Mouse (Mus musculus) embryonic stem cell, embryonic (primary cell): ENCODE data around the gene Ahdc1.

Source experiments
- CTCF ChIA-PET, 4 experiments: fragments of 300-600 bp in 2 of 4; fragments of 350-600 bp in 2 of 4; sonication (Branson Sonifier 250); formaldehyde crosslinking; loops; one replicate each; lab custom pipeline; 2022; ENCODE audit warnings: inconsistent platforms in 2 of 4; lab: Charles Lee
- POLR2A ChIA-PET, 4 experiments: fragments of 300-600 bp in 2 of 4; fragments of 350-600 bp in 2 of 4; sonication (Branson Sonifier 250); formaldehyde crosslinking; loops; one replicate each; lab custom pipeline; 2022; ENCODE audit warnings: antibody characterized with exemption in 4 of 4, inconsistent platforms in 1 of 4; lab: Charles Lee

Ahdc1 gene

DNA sequence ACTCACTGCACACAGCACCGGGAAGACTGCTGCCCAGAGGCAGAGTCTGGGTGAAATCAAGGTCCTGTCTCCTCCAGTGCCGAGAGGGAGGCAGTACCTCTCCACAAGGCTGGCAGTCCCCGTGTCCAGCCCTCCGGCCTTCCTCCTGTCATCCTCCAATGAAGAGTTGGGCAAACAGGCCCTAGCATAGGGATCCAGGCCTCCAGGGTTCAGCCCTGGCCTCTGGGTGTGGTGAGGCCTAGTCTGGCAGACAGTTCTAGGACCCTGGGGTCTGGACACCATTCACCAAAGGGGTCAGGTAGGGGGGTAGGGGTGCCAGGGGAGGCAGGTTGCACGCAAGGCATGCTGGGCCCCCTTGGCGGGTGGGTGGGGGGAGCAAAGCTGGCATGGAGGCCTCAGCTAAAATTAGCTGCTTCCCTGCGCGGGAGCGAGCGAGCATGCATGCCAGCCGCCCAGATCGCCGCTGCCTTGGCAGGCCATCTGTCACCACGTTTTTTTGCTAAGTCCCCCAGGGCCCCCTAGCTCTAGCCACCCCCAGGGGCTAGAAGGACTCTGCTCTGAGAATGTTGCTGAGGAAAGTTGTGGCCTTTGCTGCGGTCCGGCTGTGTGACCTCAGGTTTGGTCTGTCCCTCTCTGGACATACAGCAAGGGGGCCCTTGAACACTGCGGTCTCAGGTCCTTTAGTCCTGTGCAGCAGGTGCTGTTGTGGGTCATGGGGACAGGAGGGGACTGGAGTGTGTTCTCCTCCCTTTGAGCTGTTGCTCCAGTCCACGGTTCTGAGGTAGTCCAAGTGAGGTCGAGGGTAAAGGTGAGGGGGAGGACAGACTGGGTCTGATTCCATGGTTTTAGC lies 38.2 kb downstream of the Ahdc1 start:
- ChIA-PET POLR2A (interaction anchor here in 2 of 4 experiments (0.8 to 10.5 kb wide), 15 partner anchors 10 to 137 kb away, joined by 3 to 90 read pairs (median 4); no protein-coding TSS in a partner anchor), CTCF (interaction anchor here in 1 of 4 experiments (0.6 to 1.0 kb wide), 2 partner anchors 12 kb away, joined by 3 read pairs; no protein-coding TSS in a partner anchor)

DNA sequence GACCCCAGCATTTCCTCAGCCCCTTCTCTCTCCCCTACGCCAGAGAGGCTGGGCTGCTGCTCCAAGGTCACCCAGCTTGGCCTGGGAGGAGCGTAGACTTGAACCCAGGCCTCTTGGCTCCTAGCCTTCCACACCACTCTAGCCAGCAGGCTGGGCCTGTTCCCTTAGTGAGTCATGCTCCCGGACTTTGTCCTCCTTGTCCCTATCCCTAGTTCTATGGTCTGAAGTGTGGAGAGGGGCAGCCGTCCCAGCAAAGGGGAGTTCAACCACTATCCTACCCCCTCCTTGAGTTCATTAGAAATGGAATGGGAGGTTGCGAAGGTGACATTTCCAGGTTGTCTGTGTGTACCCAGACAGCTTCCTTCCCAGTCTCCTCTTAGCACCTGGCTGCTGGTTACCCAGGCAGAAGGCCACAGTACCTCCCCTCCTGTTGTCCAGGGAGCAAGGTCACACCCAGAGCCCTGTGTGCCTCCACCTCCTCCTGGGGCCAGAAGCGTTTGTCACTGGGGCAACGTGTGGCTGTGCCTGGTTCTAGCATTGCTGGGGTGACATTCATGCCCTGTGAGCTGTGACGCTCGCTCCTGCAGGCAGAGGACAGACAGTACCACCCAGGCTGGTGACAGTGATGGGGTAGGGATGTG lies 39.3 kb downstream of the Ahdc1 start:
- CTCF ChIA-PET = interaction anchor here in 1 of 4 experiments (1.0 kb wide), 1 partner anchor 11 kb away, joined by 3 read pairs; no protein-coding TSS in a partner anchor
- POLR2A ChIA-PET = interaction anchor here in 3 of 4 experiments (0.6 to 10.5 kb wide), 12 partner anchors 11 to 481 kb away, joined by 3 to 90 read pairs (median 4); no protein-coding TSS in a partner anchor

DNA sequence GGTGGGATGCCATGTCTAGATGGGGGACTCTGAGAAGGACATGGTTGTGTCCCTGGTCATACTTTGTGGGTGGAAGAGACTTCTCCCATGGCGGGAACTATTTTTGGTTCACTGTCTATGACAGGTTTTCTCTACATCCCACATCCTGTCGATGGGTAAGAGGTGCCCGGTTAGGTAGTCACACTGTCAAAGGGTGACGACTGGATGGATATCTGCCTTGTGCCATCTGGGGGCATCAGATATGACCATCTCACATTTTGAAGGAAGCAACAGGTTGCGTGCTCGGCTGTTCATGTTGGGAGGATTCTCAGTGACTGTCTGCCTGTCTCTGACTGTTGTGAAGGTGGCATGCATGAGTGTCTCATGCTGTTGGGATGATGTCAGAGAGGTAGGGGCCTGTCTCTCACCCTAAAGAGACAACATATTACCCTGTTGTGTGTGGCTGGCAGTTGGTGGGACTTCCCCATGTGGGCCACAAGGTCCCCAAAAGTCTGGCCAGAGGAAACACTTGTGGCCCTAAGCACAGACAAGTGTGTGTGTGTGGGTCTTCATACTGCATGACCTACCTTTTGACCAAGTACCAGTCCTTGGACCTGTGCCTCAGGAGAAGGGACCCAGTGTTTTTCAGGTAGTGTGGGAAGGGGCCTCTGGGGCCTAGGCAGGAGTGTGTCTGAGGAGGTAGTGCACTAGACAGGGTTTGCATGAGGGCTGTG lies 39.9 kb downstream of the Ahdc1 start:
- ChIA-PET POLR2A (interaction anchor here in 3 of 4 experiments (0.6 to 6.9 kb wide), 7 partner anchors 9 to 482 kb away, joined by 3 to 171 read pairs (median 4); no protein-coding TSS in a partner anchor), CTCF (interaction anchor here in 1 of 4 experiments (0.6 kb wide), 1 partner anchor 33 kb away, joined by 10 read pairs; no protein-coding TSS in a partner anchor)

DNA sequence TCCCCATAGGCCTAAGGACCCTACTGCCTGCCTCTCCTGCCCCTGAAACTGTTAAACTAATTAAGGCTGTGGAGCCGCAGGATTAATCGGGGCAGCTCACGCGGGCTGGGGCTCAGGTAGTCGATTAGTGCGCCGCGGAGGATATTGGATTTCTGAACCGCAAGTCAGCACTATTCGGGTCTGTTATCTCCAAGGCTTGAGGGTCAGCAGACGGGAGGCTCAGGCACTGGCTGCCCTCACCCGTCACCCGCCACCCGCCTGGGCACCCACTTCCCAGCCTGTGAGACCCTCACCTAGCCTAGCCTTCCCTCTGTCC lies 40.4 kb downstream of the Ahdc1 start:
- POLR2A ChIA-PET = interaction anchor here in 2 of 4 experiments (0.8 to 6.9 kb wide), 7 partner anchors 9 to 41 kb away, joined by 3 to 171 read pairs (median 4); partner anchors contain the start of gene Ahdc1 (in 1 of the 2)
- CTCF ChIA-PET = interaction anchor here in 1 of 4 experiments (0.6 kb wide), 1 partner anchor 33 kb away, joined by 10 read pairs; no protein-coding TSS in a partner anchor

DNA sequence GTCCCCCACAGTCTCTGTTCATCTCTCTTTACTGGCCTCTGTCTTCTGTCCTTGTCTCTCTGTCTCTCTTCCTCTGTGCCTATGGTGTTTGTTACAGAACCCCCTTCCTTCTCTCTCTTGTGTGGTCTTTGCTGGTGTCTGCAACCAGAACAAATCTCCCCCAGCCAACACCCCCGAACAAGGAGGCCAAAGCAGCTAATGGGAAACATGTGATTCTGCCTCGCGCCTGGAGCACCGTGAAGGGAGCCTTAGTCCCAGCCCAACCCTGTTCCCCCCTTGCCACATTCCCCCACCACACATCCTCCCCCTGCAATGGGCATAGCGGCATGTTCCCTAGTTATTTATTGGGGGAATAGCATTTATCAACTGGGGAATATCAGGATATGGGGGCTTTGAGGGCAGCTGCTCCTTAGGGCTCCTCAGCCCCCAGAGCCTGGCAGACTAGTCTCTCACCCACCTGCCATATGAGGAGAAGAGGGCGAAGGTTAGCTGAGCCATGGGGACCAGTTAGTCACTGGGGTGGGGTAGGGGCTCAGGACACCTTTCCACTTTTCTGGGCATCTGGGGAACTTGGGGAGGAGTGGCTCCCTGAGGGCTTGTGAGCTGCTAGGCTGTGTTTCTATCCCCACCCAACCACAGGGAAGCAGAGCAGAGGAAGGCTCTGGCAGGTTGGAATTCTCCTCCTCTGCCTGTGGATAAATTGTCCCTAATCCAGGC lies 41.1 kb downstream of the Ahdc1 start:
- CTCF ChIA-PET = interaction anchor here in 1 of 4 experiments (1.0 kb wide), 1 partner anchor 8 kb away, joined by 4 read pairs; no protein-coding TSS in a partner anchor
- POLR2A ChIA-PET = interaction anchor here in 2 of 4 experiments (0.8 to 6.9 kb wide), 13 partner anchors 10 to 42 kb away, joined by 3 to 171 read pairs (median 6); partner anchors contain the start of gene Ahdc1 (in 1 of the 2)

DNA sequence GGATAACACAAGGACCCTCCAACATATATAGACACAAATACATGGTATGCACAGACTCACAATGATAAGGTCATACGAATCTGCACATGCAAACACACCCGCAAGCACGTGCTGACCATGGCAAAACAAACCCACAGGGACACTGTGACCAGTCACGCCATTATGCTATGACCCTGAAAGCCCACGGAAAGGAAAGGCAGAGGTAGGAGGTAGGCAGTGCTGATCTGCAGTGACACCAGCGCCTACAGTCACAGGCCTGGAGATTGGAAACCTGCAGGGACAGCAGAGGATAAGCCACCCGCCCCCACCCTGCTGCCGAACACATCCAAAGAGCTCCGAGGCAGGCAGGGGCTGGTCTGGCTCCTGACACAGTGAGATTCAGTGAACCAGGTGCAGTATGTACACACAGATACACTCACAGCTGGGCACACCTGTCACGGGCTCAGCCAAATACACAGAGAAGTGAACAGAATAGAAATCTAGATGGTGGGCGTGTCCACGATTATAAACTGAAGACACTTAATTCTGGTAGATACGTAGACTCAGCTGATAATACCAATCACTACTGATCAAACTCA lies 42.0 kb downstream of the Ahdc1 start:
- ChIA-PET POLR2A (interaction anchor here in 3 of 4 experiments (0.6 to 17.4 kb wide), 20 partner anchors 8 to 328 kb away, joined by 3 to 205 read pairs (median 6); partner anchors contain the start of gene Ahdc1 (in 2 of the 3)), CTCF (interaction anchor here in 2 of 4 experiments (0.6 to 1.0 kb wide), 3 partner anchors 9 to 55 kb away, joined by 3 to 4 read pairs (median 3); no protein-coding TSS in a partner anchor)

DNA sequence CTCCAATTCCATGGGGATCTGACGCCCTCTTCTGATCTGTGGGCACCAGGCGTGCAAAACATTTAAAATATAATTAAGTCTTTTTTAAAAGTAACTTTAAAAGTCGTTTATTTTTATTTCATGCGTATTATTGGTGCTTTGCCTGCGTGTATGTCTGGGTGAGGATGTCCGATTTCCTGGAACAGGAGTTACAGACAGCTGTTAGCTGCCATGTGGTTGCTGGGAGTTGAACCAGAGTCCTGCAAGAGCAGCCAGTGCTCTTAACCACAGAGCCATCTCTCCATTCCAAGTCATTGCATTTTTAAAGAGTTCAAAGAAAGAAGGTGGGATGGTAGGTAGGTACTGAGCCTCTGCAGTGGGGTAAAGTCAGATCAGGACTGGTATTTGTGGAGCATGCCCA lies 43.5 kb downstream of the Ahdc1 start:
- ChIA-PET CTCF (interaction anchor here in 2 of 4 experiments (2.3 to 5.1 kb wide), 5 partner anchors 8 to 45 kb away, joined by 7 to 61 read pairs (median 16); partner anchors contain the start of gene Ahdc1 (in 1 of the 2)), POLR2A (interaction anchor here in 3 of 4 experiments (0.7 to 17.4 kb wide), 22 partner anchors 8 to 298 kb away, joined by 3 to 205 read pairs (median 8); partner anchors contain the start of genes Ahdc1 (in 2 of the 3) and Wdtc1 (in 1 of the 3))

DNA sequence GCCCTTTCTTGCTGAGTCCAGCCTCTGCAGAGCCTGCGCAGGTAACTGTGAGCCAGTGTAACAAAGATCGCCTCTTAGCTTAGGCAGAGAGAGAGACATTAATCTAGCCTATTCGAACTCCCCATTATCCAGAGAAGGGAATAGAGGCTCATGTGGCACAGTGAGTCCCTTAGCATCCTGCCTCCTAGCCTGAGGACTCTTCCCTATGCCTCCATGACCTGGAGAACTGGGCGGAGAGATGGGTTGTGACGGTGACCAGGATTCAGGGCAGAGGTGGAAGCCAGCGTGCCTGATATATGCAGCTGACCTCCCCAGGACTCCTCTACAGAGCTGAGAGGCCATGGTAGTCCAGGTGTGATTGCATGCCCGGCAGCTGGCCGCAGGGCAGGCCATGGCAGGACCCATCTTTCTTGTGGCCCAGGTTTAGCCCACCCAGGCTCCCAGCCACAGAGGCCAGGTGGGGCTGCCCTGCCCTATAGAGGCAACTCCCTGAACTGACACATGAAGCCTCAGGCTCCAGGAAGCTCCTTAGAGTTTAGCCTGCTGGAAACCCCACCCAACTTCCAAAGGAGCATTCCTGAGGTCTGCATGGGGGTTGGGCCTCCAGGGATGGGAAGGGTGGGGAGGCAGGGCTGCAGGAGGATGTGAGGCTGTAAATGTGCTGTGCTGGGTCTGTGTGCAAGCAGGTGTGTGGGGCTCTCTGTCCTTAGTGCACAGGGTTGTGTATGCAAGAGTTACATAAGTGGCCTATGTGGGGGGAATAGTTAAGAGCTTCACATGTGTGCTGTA lies 44.3 kb downstream of the Ahdc1 start:
- CTCF ChIA-PET = interaction anchor here (0.5 to 5.1 kb wide), 30 partner anchors 9 to 703 kb away, joined by 3 to 61 read pairs (median 5); partner anchors contain the start of gene Ahdc1 (in 1 of the 4)
- POLR2A ChIA-PET = interaction anchor here (0.5 to 17.4 kb wide), 65 partner anchors 9 to 425 kb away, joined by 3 to 205 read pairs (median 5); partner anchors contain the start of genes Ahdc1 (in 3 of the 4), Tent5b (in 1 of the 4), Wasf2 (in 1 of the 4) and Wdtc1 (in 1 of the 4)

DNA sequence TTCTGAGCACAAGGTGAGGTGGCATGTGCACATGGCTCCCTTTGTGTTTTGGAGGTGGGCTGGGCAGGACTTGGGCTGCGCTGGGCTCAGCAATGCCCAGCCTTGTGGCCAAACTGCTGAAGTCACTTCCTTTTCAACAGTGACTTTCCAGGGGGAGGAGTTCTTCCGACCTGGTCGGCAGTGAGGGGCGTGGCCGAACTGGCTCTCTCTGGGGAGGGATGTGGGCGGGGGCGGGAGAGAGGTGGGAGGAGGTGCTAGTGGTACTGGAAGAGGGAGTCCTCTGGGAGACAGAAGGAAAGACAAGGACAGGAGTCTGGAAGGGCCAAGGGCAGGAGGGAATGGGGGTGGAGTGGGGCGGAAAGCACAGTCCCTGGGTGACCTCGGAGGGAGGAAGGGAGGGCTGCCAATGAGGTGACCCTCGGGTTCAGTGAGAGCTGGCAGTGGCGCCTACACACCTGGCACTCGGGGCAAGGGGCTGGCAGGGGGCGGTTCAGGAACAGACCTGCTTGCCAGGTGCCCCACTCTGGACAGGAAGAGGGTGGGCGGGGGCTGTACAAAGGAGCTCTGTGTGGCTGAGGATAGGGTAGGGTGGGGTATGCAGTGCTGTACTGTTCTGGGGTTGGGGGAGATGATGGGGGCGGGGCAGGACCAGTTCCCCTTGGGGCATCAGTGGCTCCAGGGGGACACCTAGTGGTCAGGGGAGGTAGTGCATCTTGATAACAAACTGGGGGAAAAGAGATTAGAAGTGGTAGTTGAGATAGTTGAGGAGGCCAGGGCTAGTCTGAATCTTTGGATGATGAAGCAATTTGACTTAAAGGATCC lies 45.2 kb downstream of the Ahdc1 start:
- POLR2A ChIA-PET = interaction anchor here (0.5 to 17.4 kb wide), 100 partner anchors 8 to 1207 kb away, joined by 3 to 205 read pairs (median 4); partner anchors contain the start of genes Ahdc1 (in 3 of the 4), Ppp1r8 (in 2 of the 4), Wasf2 (in 2 of the 4) and Wdtc1 (in 2 of the 4)
- CTCF ChIA-PET = interaction anchor here (0.5 to 5.1 kb wide), 61 partner anchors 8 to 1064 kb away, joined by 3 to 61 read pairs (median 5); partner anchors contain the start of genes Ahdc1 (in 2 of the 4) and Fam76a (in 1 of the 4)

DNA sequence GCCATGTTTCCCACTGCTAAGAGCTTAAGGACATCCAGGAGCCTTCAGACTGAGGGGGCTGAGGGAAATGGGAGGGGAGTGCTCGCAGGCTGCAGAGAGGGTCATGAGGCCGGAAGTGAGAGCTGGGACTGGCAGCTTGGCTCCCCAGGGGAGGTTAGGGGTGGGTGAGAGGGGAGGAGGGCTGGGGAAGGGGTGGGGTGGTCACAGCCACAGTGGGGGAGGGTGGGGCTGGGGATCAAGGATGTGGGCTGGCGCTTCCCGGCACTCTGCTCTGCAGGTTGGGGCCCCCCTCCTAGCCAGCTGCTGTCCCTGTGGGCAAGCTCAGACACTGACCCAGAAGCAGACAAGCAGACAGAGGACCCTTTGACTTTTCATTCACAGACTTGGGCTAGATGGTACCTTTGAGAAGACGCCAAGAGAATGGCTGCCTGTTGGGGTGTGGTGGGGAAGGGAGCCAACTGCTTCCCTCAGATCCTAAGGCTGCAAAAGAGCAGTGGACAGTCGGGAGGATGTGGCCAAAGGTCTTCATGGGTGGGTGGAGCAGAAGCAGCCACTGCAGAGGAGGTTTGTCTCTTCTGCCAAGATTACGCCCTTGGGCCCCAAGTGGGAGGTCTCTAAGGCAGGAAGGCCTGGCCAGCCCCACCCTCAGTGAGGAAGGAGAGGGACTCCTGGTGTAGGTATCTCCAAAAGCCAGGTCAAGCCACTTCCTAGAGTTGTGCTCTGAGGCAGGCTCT lies 46.5 kb downstream of the Ahdc1 start:
- POLR2A ChIA-PET = interaction anchor here in 3 of 4 experiments (0.5 to 17.4 kb wide), 57 partner anchors 8 to 393 kb away, joined by 3 to 205 read pairs (median 6); partner anchors contain the start of genes Ahdc1 (in 2 of the 3) and Wdtc1 (in 2 of the 3)

DNA sequence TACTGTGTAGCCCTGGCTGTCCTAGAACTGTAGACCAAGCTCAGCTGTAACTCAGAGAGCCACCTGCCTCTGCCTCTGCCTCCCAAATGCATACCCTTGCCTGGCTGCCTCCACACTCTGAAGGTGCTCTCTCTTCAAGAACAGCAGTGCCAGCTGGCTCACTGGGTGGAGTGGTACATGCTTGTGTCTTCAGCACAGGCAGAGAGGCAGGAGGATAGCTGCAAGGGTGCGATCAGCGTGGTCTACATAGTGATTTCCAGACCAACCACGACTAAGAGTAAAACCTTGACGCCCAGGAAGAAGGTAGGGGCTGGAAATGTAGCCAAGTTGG lies 47.0 kb downstream of the Ahdc1 start:
- CTCF ChIA-PET = interaction anchor here in 3 of 4 experiments (0.6 to 5.1 kb wide), 8 partner anchors 12 to 112 kb away, joined by 3 to 61 read pairs (median 4); partner anchors contain the start of gene Ahdc1 (in 1 of the 3)
- POLR2A ChIA-PET = interaction anchor here in 3 of 4 experiments (1.0 to 17.4 kb wide), 16 partner anchors 9 to 295 kb away, joined by 3 to 205 read pairs (median 14); partner anchors contain the start of genes Ahdc1 (in 2 of the 3) and Wdtc1 (in 1 of the 3)

More for the DNA sequence above, 46.5 kb downstream of the Ahdc1 start:
- CTCF ChIA-PET = interaction anchor here in 3 of 4 experiments (0.6 to 5.1 kb wide), 30 partner anchors 10 to 493 kb away, joined by 3 to 61 read pairs (median 5); partner anchors contain the start of gene Ahdc1 (in 1 of the 3)

DNA sequence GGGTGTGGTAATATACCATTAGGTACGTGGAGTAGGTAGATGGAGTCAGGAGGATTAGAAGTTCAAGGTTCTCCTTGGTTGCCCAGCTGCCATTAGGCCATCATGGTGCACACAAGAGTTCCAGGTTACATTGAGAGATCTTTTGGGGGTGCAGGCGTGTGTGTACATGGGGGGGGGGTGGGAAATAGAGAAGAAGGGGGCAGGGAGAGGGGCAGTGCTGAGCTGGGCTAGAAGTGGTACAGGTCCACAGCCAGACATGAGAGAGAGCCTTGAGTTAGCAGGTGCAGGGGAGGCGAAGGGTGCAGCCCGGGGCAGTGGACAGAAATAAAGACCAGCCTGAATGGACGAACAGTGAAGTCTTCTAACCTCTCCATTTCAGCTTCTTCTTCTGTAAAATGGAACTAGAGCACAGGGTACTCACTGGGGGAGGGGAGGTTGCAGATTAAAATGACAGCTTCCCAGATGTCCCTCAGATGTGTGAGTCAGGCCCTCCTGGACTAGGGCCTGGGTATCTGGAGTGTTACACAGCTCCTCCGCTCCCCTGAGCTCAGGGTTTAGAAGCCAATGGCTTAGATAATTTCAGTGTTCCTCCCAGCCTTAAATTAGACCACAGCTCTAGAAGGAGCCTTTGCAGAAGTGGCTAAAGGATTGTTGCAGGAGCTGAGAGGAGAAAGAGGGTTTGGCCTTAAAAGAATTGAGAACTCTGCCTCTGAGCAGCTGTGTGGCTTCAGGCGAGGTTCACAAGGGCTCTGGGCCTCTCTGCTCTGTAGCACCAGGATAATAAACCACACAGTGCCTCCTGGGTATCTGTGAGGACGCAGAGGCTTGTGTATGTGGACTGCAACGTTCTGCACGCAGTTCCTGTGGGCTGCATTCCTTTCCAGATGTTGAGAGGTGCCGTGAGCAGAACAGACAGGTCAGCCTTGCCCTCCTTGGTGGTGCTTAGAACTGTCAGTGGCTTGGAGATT lies 47.7 kb downstream of the Ahdc1 start:
- POLR2A ChIA-PET = interaction anchor here in 3 of 4 experiments (0.5 to 17.4 kb wide), 18 partner anchors 8 to 281 kb away, joined by 3 to 205 read pairs (median 4); no protein-coding TSS in a partner anchor
- CTCF ChIA-PET = interaction anchor here in 3 of 4 experiments (0.6 to 5.1 kb wide), 6 partner anchors 11 to 113 kb away, joined by 3 to 61 read pairs (median 4); partner anchors contain the start of gene Ahdc1 (in 1 of the 3)
